Mouse (Mus musculus) neural tube, embryonic 10.5 days (tissue): Measurements from ENCODE around the gene Dcp1a.
A peak's percentile ranks its signal among the peaks of the same experiment; 100 is the strongest.

Experiments used
- DNase-seq: peaks from one replicate; pipeline ENCODE4 v3.0.0-alpha.2; 2017; ENCODE audit warnings: low spot score; ENCODE audit errors: extremely low spot score

The Dcp1a gene

GRCm38 (mm10) chr14:30479361-30479948 lies at the start of gene Dcp1a:
Gene Dcp1a (plus strand): TSS chr14:30479535.
- DNase-seq: peak; percentile 94

DNA sequence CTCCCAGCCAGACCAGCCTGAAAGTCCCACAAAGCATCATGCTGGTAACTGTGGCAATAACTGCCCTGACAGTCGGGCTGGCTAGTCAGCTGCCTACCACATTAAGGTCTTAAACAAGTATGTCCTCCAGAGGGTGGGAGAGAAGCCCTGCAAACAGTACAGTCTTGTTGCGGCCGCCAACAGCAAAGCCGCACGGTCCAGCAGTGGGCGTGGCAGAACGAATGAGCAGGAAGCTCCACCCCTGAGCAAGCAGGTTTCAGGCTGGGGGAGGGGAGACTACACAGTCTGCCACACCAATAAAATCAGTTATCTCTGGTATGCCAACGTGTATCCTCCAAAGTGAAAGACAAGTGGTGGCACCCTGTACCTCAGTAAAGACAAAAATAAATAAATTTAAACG lies 49.7 kb upstream of the Dcp1a start:
- no peak for DNase-seq

DNA sequence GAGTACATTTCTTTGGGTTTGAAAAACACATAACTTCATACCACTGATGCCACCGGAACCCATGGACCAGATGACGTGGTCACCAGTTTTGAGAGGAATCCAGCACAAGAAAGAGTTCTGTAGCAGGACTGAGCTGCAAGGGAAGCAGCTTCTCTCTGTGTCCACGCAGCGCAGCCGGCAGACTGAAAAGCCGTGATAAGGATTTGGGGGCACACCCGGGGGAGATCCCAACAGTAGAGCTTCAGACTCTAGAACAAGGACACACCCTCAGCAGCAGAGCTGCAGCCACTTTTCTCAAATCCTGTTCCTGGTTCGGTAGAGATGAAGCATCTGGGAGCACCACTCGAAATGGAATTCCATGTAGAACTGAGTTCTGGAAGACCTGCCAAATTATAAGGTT lies 49.3 kb upstream of the Dcp1a start:
- DNase-seq: no peak

DNA sequence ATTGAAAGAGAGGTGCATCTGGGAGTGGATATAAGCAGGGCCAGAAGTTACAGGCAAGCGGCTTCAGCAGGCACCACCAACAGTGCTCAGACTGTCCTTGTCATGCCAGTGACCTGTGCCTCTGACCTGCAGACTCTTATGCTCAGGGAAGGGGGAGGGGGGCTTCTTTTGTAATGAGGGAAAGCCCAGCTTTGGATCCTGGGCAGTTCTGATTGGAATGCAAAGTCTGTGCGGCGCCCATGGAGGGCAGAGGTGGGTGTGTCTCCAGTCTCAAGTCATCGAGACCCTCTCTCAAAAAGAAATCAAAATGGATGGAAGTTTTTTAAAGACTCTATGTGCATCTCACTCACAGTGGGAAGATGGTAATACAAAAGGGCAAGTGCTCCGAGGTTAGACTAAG lies 48.9 kb upstream of the Dcp1a start:
- DNase-seq: no peak

- DNase-seq: no peak
Measured at GRCm38 (mm10) chr14:30435316-30435715, 44.0 kb upstream of the Dcp1a start.

DNA sequence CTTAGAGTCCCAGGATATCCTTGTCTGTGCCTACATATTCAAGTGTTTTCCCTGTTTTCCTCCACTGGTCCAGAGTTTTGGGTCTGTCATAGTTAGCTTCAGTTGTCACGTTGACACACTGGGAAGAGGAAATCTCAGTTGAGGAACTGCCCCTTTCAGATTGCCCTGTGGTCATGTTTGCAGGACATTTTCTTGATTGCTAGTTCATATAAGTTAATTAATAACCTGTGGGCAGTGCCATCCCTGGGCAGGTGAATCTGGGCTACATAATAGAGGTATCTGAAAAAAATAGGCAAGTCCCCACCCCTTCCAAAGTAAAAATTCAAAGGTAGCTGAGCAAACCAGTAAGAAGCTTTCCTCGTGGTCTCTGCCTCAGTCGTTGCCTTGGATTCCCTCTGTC lies 39.4 kb upstream of the Dcp1a start:
- DNase-seq: no peak

- no peak for DNase-seq
Measured at GRCm38 (mm10) chr14:30455801-30456595, 23.3 kb upstream of the Dcp1a start.

DNA sequence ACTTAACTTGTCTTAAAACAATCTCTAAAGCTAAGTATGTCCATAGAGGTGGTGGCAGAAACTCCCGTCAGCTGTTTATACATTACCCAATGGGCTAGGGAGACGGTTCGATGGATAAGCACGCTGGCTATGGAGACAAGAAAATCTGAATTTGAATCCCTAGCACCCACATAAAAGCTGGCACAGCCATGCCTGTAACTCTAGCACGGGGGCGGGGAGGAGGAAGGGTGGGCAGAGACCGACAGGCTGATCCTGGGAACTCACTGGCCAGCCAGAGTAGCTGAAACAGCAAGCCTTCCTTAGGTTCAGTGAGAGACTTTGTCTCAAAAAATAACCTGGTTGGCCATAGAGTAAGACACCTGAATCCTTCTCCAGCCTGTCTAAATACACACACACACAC lies 21.9 kb upstream of the Dcp1a start:
- no peak for DNase-seq

DNA sequence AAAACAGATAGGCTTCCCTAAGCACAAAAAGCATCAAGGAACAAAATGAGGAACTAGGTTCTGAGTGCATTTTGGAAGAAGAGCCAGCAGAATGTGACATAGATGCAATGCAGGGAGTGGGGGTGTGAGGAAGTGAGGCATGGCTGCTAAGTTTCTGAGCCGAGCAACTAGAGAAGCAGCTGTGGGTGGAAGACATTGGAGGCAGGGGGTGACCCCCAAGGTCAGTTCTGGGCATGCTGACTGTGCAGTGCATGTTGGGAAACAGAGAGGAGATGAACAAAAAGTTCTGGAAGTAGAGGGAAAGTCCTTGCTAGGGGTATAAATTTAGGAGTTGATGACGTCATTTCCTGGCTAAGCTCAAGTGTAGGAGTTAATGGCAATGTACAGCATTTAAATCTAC lies 21.4 kb upstream of the Dcp1a start:
- no peak for DNase-seq

DNA sequence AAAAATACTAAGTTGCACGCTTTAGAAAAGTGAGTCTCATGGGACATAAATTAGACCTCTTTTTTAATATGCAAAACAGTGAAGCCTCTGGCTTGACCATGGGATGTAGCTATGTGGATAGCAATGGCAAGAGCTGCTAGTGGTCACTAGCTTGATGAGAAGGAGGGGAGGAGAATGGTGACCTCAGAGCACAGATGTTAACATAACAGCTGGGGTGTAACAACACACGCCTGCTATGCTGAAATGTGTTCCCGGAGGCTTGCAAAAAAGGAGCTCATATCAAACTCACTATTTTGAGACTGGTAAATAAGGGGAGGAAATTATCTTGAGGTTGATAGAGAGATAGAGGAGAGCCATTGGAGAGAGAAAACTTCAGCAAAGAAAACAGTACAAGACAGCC lies 20.5 kb upstream of the Dcp1a start:
- no peak for DNase-seq

GRCm38 (mm10) chr14:30459891-30460523 lies 19.3 kb upstream of the Dcp1a start:
- DNase-seq: peak; percentile 58

GRCm38 (mm10) chr14:30463312-30463711 lies 16.0 kb upstream of the Dcp1a start:
- no peak for DNase-seq

DNA sequence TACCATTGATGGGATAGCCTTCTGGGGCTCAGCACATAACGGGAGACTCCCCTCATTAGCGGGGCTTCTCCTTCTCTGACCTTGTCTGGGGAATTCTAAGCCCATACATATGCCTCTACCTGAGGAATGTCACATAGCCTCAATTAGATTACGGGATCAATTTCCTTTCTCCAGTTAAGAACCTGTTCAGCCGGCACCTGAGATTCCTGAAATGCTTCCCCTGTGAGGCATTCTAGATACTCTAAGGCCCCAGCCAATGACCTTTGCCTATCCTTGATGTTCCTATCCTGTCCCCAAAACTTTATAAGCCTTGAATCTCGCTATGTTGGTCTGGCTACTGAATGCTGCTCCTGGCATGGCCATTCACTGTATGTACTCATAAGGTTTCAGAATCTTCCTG lies 5.7 kb upstream of the Dcp1a start:
- no peak for DNase-seq

GRCm38 (mm10) chr14:30474416-30474815 lies 4.9 kb upstream of the Dcp1a start:
- no peak for DNase-seq

DNA sequence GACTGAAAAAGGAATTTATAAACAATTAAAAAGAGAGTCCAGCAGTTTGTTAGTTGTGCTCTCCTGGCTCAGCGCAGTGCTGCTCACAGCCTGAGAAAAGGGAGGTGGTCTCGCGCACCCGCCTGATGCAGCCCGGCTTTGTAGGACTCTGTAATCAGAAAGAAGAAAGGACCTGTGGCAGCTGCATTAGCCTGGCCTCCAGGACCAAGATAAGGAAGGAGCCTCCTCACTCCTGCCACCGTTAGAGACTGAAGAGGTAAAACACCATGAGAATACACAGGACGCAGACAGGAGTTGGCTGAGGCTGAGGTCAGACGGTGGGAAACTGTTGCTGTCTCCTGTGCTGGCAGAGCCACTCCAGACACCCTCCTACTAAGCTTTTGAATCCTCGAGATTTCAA lies 12.0 kb downstream of the Dcp1a start, which contains the start of gene Cacna1d:
Cacna1d (minus strand) TSS at position 114 of the 400 bp plus-strand sequence.
- DNase-seq: no peak

DNA sequence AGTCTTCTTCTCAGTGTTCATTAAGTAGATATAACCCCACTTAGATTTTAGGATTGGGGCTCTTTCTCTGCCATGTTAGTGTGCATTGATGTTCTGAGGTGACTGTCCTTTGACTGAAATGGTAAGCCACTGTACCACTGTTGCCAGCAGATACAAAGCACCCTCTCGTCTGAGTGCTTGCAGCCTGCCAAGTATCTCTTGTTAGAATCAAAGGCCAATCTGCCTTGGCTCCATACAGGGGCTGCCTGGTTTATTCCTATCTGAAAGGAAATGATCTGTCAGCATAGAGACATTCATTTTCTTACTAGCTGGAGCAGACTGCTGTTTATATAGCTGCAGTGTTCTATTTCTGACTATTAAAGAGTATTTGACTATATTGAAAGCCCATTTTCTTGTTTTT lies 13.9 kb downstream of the Dcp1a start:
- no peak for DNase-seq

- DNase-seq: no peak
Measured at GRCm38 (mm10) chr14:30494998-30495397, 15.7 kb downstream of the Dcp1a start.

DNA sequence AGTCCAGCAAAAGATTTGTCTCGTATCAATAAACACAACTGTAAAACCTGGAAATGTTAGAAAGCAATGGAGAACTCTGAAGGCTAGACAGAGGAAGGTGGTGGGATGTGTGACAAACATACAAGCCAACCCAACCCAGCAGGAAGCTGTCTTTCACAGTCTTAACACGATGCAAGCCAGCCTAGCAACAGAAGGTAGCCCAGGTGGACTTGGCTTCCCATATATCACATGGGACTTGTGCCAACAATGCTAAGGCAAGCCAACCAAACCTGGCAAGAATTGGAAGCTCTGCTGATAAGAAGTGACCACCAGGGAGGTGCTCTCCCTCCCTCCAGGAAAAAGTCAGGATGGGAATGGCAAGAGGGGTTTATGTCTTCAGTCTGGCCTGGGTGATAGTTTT lies 18.9 kb downstream of the Dcp1a start:
- no peak for DNase-seq

GRCm38 (mm10) chr14:30504990-30505389 lies 25.7 kb downstream of the Dcp1a start:
- no peak for DNase-seq

GRCm38 (mm10) chr14:30510214-30510763 lies 31.0 kb downstream of the Dcp1a start:
- no peak for DNase-seq

DNA sequence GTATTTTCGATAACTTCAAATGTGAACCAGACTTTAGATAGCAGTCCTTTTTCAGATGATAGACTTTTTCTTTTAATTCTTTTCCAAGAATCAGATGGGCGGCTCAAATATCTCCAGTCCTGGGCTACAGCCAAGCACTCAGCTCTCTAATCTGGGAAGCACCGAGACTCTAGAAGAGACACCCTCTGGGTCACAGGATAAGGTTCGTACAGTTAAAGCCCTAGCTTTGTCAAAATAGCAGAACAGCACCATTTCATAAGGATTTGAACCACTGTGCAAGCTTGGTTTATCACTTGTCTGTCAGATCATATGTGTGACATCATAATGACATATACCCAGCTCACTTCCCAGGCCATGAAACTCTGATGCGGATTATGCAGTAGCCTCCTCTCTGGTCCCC lies 33.6 kb downstream of the Dcp1a start:
- DNase-seq: no peak
